Mouse (Mus musculus): Measurements from ENCODE around the gene Cdc42bpg. TPM values are rescaled to one million over a fixed set of nuclear protein-coding genes. Genes with fewer than 3 reads are reported as not detected.

Gene Cdc42bpg
- total RNA-seq, 1 experiment from 2014 or later = 2.2 TPM

- ATAC-seq (replicated peaks; ENCODE audit: insufficient number of reproducible peaks, low FRiP score, low TSS enrichment, poor library complexity, severe bottlenecking) = no peak
Observed at GRCm38 (mm10) chr19:6314513-6314912, 8.3 kb downstream of the Cdc42bpg start.

GRCm38 (mm10) chr19:6315573-6315972, 9.3 kb downstream of the Cdc42bpg start:
- no peak for ATAC-seq (replicated peaks; ENCODE audit: insufficient number of reproducible peaks, low FRiP score, low TSS enrichment, poor library complexity, severe bottlenecking)

- no peak for ATAC-seq (replicated peaks; ENCODE audit: insufficient number of reproducible peaks, low FRiP score, low TSS enrichment, poor library complexity, severe bottlenecking)
Observed at GRCm38 (mm10) chr19:6318145-6318544, 11.9 kb downstream of the Cdc42bpg start.

- ATAC-seq (replicated peaks; ENCODE audit: insufficient number of reproducible peaks, low FRiP score, low TSS enrichment, poor library complexity, severe bottlenecking) = no peak
Observed at GRCm38 (mm10) chr19:6321358-6321757, 15.1 kb downstream of the Cdc42bpg start.

GRCm38 (mm10) chr19:6321786-6322621, 15.7 kb downstream of the Cdc42bpg start:
- ATAC-seq (replicated peaks; ENCODE audit: insufficient number of reproducible peaks, low FRiP score, low TSS enrichment, poor library complexity, severe bottlenecking) = no peak

- no peak for ATAC-seq (replicated peaks; ENCODE audit: insufficient number of reproducible peaks, low FRiP score, low TSS enrichment, poor library complexity, severe bottlenecking)
Observed at GRCm38 (mm10) chr19:6324751-6325150, 18.5 kb downstream of the Cdc42bpg start.

GRCm38 (mm10) chr19:6331178-6331577, 24.9 kb downstream of the Cdc42bpg start:
- no peak for ATAC-seq (replicated peaks; ENCODE audit: insufficient number of reproducible peaks, low FRiP score, low TSS enrichment, poor library complexity, severe bottlenecking)

GRCm38 (mm10) chr19:6331719-6332516, 25.7 kb downstream of the Cdc42bpg start:
- peak; percentile 38; the same call in 1 of the 2 replicates for ATAC-seq (replicated peaks; ENCODE audit: insufficient number of reproducible peaks, low FRiP score, low TSS enrichment, poor library complexity, severe bottlenecking)

- ATAC-seq (replicated peaks; ENCODE audit: insufficient number of reproducible peaks, low FRiP score, low TSS enrichment, poor library complexity, severe bottlenecking) = peak; percentile 0; the same call in 1 of the 2 replicates
Observed at GRCm38 (mm10) chr19:6333761-6334595, 27.7 kb downstream of the Cdc42bpg start.

- peak; percentile 81 for ATAC-seq (replicated peaks; ENCODE audit: insufficient number of reproducible peaks, low FRiP score, low TSS enrichment, poor library complexity, severe bottlenecking)
Observed at GRCm38 (mm10) chr19:6334673-6335457, 28.6 kb downstream of the Cdc42bpg start, which contains the start of gene Men1. TSS of gene Men1 (plus strand) at chr19:6334979.

- ATAC-seq (replicated peaks; ENCODE audit: insufficient number of reproducible peaks, low FRiP score, low TSS enrichment, poor library complexity, severe bottlenecking) = no peak
Observed at GRCm38 (mm10) chr19:6335458-6335827, 29.2 kb downstream of the Cdc42bpg start.

GRCm38 (mm10) chr19:6336920-6337319, 30.7 kb downstream of the Cdc42bpg start:
- no peak for ATAC-seq (replicated peaks; ENCODE audit: insufficient number of reproducible peaks, low FRiP score, low TSS enrichment, poor library complexity, severe bottlenecking)

- ATAC-seq (replicated peaks; ENCODE audit: insufficient number of reproducible peaks, low FRiP score, low TSS enrichment, poor library complexity, severe bottlenecking) = no peak
Observed at GRCm38 (mm10) chr19:6338171-6338570, 31.9 kb downstream of the Cdc42bpg start.

- no peak for ATAC-seq (replicated peaks; ENCODE audit: insufficient number of reproducible peaks, low FRiP score, low TSS enrichment, poor library complexity, severe bottlenecking)
Observed at GRCm38 (mm10) chr19:6338716-6339115, 32.5 kb downstream of the Cdc42bpg start.

- ATAC-seq (replicated peaks; ENCODE audit: insufficient number of reproducible peaks, low FRiP score, low TSS enrichment, poor library complexity, severe bottlenecking) = no peak
Observed at GRCm38 (mm10) chr19:6339191-6339590, 32.9 kb downstream of the Cdc42bpg start.

GRCm38 (mm10) chr19:6339890-6340504, 33.7 kb downstream of the Cdc42bpg start:
- peak; percentile 62 for ATAC-seq (replicated peaks; ENCODE audit: insufficient number of reproducible peaks, low FRiP score, low TSS enrichment, poor library complexity, severe bottlenecking)

- peak; percentile 15; the same call in 1 of the 2 replicates for ATAC-seq (replicated peaks; ENCODE audit: insufficient number of reproducible peaks, low FRiP score, low TSS enrichment, poor library complexity, severe bottlenecking)
Observed at GRCm38 (mm10) chr19:6340524-6341452, 34.5 kb downstream of the Cdc42bpg start, which contains the start of gene Map4k2. TSS of gene Map4k2 (plus strand) at chr19:6341135.
